Mouse (Mus musculus) kidney, adult 2 months (tissue): Measurements from ENCODE around the gene Zfp652. TPM values are rescaled to one million over a fixed set of nuclear protein-coding genes. Genes with fewer than 3 reads are reported as not detected.

Experiments
- DNase-seq: peaks from one replicate; pipeline ENCODE4 v3.0.0; 2021
- H3K27ac ChIP-seq: fragments of 200-500 bp; 2 replicates; pipeline ENCODE4 v1.5.1; 2012; ENCODE audit warnings: low read depth, low read length, control low read depth, inconsistent platforms; ENCODE audit not compliant: insufficient read depth
- H3K27me3 ChIP-seq: fragments of 200-500 bp; replicated peaks from 2 replicates; pipeline ENCODE4 v1.6.1; 2012; ENCODE audit warnings: mild to moderate bottlenecking, moderate library complexity, low read length, inconsistent platforms; ENCODE audit not compliant: control insufficient read depth, insufficient read depth
- H3K36me3 ChIP-seq: fragments of 200-500 bp; 2 replicates; pipeline ENCODE4 v1.6.1; 2012; ENCODE audit warnings: mild to moderate bottlenecking, moderate library complexity, low read length, inconsistent platforms; ENCODE audit not compliant: control insufficient read depth, insufficient read depth
- H3K4me1 ChIP-seq: fragments of 200-500 bp; 2 replicates; pipeline ENCODE4 v1.6.1; 2011; ENCODE audit warnings: low read length; ENCODE audit not compliant: control insufficient read depth, insufficient read depth
- H3K4me3 ChIP-seq: fragments of 200-500 bp; 2 replicates; pipeline ENCODE4 v1.5.1; 2011; ENCODE audit warnings: mild to moderate bottlenecking, low read depth, low read length, control low read depth; ENCODE audit not compliant: insufficient read depth
- CTCF ChIP-seq: fragments of 200-500 bp; conservative IDR thresholded peaks from 2 replicates; pipeline ENCODE4 v1.5.1; 2011; ENCODE audit warnings: low read depth, mild to moderate bottlenecking, control low read depth, low read length, moderate library complexity, mixed read lengths; ENCODE audit not compliant: insufficient read depth, insufficient read length
- POLR2A ChIP-seq: fragments of 200-500 bp; IDR thresholded peaks from one replicate; pipeline ENCODE4 v1.6.1; 2011; ENCODE audit warnings: low read depth, low read length, control low read depth
- WGBS: fragments of 180-500 bp; shearing (Covaris S2); methylation state at CpG from one replicate; pipeline ENCODE4 v1.1.7; 2018; 5-methylcytosine and 5-hydroxymethylcytosine counted together
- polyA plus RNA-seq: library from polyadenylated mRNA; depleted of rRNA; stranded (reverse); fragments of >200 nt; gene quantifications from 2 replicates; pipeline ENCODE4 v1.2.3, GENCODE M21; 2012

Gene Zfp652
- polyA plus RNA-seq, 1 experiment: 11.4 TPM

DNA sequence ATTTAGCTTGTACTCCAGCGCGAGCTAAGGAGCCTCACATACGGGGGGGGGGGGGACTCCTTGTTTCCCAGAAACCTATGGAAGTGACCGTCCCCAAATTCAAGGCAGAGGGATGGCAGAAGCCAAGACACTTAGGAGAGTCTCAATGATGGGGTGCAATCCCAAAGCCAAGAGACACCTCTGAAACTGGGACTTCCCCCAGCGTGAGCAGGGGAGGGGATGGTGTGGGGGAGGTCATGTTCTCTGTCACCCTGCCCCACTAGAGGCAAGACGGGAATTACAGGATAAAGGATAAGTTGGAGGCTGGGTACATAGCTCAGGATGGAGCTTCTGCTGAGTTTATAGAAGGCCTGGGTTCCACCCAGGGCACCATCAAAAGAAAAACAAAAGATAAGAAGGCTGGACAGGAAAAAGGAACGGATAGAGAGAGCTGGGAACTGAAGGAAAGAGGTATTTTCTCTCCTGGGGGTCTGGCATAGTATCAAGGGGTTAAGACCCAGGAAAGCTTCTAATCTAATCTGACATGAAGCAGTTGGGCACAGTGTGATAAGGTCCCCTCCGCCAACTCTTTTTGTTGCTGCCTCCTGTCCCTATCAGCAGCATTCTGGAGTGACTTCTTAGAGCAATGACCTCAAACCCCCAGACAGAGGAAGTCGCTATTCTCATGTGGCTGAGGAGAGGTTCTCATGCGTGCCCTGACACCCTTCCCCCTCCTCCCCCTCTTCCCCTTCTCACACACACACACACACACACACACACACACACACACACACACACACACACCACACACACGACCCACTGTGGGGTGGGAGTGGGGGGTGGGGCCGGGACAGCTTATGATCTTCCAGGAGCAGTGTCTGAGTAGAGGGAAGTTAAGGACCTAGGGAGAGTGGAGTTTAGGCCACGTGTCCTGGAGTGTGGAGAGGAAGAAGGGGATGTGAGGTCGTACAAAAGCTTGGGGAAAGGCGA, 122.6 kb downstream of the Zfp652 start:
- 34% methylated on average over 15 of the region's 15 CpGs for WGBS
- peak; percentile 48 for DNase-seq
- no peak for TF ChIP-seq POLR2A
- TF ChIP-seq CTCF: no peak
- peaks cover 7% of the 10 kb centered on the region; the same call in 1 of the 2 replicates for H3K4me1 ChIP-seq
- H3K27ac ChIP-seq: peak overlapping the region; percentile 65
- H3K27me3 ChIP-seq: no peaks in the 10 kb centered on the region
- no peak overlapping the region for H3K4me3 ChIP-seq
- no peaks in the 10 kb centered on the region for H3K36me3 ChIP-seq

DNA sequence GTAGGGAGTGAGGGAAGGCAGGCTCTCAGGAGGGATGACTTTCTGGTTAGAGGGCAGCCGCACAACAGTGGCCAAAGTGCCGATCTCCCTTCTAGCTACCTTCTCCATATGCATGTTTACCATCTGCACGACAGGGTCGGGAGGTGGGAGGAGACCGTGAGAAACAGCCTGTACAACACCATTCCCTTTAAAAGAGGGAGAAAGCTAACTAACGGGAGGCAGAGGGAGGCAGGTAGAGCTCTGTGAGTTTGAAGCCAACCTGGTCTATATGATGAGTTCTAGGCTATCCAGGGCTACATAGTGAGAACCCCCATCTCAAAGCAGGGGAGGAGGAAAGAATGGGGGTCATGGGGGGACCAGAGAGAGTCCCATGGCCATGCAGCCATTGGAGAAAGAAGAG, 123.4 kb downstream of the Zfp652 start:
- Histone ChIP-seq H3K4me3 (no peak overlapping the region), H3K27me3 (no peaks in the 10 kb centered on the region), H3K4me1 (peaks cover 7% of the 10 kb centered on the region; the same call in 1 of the 2 replicates), H3K27ac (peak overlapping the region; percentile 65), H3K36me3 (no peaks in the 10 kb centered on the region)
- DNase-seq: no peak
- TF ChIP-seq POLR2A (no peak), CTCF (no peak)
- 51% methylated on average over 6 of the region's 6 CpGs for WGBS

DNA sequence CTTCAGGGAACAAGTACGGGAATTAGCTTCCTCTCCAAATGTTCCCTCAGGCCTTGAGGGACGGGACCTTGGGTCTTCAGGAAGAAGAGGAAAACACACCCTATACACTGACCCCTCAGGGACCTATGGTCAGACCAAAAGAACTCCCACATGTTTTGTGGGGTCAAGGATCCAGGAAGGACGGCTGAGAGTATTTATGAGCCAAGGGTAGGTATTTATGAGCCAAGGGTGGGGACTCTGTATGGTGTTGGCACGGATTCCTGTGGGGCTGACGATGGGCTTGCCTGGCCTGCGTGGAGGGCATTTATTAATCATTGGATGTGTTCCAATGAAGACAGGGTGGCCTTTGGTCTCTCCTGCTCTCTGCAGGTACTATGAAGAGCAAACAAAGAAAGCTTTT, 124.0 kb downstream of the Zfp652 start:
- Histone ChIP-seq H3K27ac (peak overlapping the region; percentile 65), H3K4me3 (no peak overlapping the region), H3K36me3 (no peaks in the 10 kb centered on the region), H3K27me3 (no peaks in the 10 kb centered on the region), H3K4me1 (peaks cover 3% of the 10 kb centered on the region; the same call in 1 of the 2 replicates)
- WGBS: 26% methylated on average over 6 of the region's 6 CpGs
- no peak for TF ChIP-seq CTCF
- no peak for TF ChIP-seq POLR2A
- peak; percentile 70 for DNase-seq

DNA sequence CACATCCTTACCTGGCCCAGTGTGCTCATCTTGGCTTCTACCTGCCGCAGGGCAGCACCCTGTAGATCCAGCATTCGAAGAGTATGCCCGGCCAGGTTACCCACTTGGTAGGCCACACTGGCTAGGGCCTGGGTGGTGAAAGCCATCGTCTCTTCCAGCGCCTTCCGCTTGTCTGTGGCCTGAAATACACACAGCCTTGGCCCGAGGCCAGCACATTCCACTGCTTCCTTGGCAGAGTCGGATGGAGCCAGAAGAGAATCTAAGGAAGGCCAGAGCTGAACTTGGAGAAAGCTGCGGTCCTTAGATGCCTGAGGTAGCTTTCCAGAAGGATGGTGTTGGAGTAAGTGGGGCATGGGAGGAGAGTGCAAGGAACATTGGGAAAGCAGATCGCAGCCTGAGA, 124.6 kb downstream of the Zfp652 start, which contains the start of gene Gngt2:
TSS of gene Gngt2 (plus strand) at position 158 of the 400 bp plus-strand sequence.
- WGBS: 24% methylated on average over 10 of the region's 10 CpGs
- peak; percentile 95 for DNase-seq

DNA sequence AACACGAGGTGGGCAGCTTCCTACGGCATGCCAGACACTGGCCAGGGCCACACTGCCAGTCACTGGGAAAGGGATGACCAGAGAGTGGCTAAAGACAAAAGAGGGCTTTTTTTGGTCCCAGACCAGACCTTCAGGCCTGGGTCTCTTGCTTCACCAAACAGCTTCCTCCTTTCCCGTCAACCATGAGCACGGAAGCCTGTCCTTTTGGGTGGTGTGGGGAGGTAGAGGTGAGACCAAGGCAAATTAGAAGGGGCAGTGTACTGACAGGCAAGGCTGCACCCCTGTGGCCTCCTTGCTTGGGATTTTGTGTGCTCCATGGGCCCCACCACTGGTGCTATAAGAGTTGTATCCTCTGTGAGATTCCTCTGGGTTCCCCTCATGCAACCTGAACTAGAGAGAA, 126.1 kb downstream of the Zfp652 start:
- DNase-seq: no peak
- H3K27me3 ChIP-seq: no peaks in the 10 kb centered on the region
- H3K4me3 ChIP-seq: no peak overlapping the region
- peaks cover 3% of the 10 kb centered on the region; the same call in 1 of the 2 replicates for H3K4me1 ChIP-seq
- WGBS: 71% methylated on average over 4 of the region's 4 CpGs
- TF ChIP-seq POLR2A (no peak), CTCF (no peak)
- H3K36me3 ChIP-seq: no peaks in the 10 kb centered on the region
- peak overlapping the region; percentile 21 for H3K27ac ChIP-seq

More for the DNA sequence above, 124.6 kb downstream of the Zfp652 start, which contains the start of gene Gngt2:
- TF ChIP-seq CTCF (no peak), POLR2A (no peak)
- no peak within 1 kb of the TSS for H3K4me3 ChIP-seq
- no peaks in the 10 kb centered on the region for H3K36me3 ChIP-seq
- H3K4me1 ChIP-seq: peaks cover 3% of the 10 kb centered on the region; the same call in 1 of the 2 replicates
- H3K27ac ChIP-seq: peak within 1 kb of the TSS; percentile 65
- H3K27me3 ChIP-seq: no peaks in the 10 kb centered on the region

DNA sequence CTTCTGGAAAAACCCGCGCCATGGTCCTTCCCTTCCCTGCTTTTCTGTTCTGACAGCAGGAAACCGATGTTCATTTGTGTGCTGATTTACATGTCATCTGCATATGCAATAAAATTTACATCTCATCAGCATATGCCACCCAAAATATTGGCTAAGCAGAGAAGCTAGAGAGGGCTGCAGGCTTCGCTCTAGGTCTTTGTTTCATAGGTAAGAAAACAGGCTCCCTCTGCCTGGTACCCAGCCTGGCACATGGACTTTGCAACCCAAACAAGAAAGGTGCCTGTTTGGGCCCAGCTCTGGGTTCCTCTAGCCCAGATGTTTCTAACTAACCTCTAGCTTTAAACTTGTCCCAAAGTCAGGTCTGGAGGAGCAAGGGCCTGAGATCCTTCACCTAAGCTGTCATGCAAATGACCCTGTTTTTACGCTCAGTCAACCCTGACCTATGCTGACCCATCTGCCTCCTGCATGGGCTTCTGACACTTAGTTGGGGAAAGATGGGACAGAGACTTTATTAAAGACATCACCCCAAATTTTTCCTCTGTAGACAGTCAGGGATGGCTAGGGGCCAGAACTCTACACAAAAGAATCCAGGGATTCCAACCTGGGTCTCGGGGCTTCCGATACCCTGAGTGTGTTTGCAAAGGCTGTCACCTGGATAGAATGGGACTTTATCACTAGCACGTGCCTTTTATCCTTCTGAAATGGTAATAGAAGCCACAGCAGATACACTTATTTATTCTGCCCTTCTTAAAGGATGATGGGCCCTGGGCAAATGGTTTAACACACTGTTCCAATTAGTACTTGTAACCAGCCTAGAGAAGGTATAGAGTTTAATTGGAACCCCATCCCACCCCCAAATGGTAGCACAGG, 126.8 kb downstream of the Zfp652 start:
- DNase-seq: peak; percentile 18
- no peaks in the 10 kb centered on the region for H3K27me3 ChIP-seq
- H3K4me1 ChIP-seq: peaks cover 3% of the 10 kb centered on the region; the same call in 1 of the 2 replicates
- TF ChIP-seq POLR2A: no peak
- no peak for TF ChIP-seq CTCF
- 65% methylated on average over 8 of the region's 8 CpGs for WGBS
- H3K36me3 ChIP-seq: no peaks in the 10 kb centered on the region
- H3K4me3 ChIP-seq: no peak overlapping the region
- no peak overlapping the region; the same call in 1 of the 2 replicates for H3K27ac ChIP-seq
